Mouse (Mus musculus): ENCODE data around the gene Lipa. TPM values are rescaled to one million over a fixed set of nuclear protein-coding genes. Genes with fewer than 3 reads are reported as not detected.

Lipa gene
- polyA plus RNA-seq, 1 experiment, result 240 TPM

DNA sequence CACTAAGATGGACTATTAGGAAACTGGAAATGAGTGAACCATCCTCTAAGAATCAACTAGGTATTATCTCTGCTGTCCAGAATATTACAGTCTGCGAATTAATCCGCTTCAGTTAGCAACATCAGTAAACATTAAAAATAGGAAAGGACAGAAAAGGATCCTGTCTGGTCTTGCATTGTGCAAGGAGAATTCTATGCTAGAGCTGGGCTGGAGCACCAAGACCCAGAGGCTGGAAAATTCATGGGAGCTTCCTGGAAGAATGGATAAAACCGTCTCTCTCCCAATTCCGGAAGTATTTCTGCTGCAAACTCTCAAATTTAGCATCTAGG, 22.9 kb upstream of the Lipa start:
- Histone ChIP-seq H3K36me3 (ENCODE audit: control insufficient read depth, insufficient read depth, low read length) (no peaks in the 10 kb centered on the region; the same call in 1 of the 2 replicates), H3K27me3 (replicated peaks; ENCODE audit: control insufficient read depth, insufficient read depth, low read length) (no peaks in the 10 kb centered on the region), H3K4me1 (ENCODE audit: control insufficient read depth, insufficient read depth, low read length) (peaks cover 6% of the 10 kb centered on the region; the same call in 1 of the 2 replicates), H3K27ac (ENCODE audit: insufficient read depth, low read depth, low read length) (peak overlapping the region; percentile 63; the same call in 1 of the 2 replicates), H3K4me3 (ENCODE audit: insufficient read depth, low read depth, low read length) (no peak overlapping the region)
- no peak for DNase-seq
- WGBS, result 28% methylated on average over 4 of the region's 4 CpGs
- no peak for TF ChIP-seq POLR2A (IDR thresholded peaks at IDR 0.05; ENCODE audit: low read depth, low read length)
- no peak for TF ChIP-seq CTCF (conservative IDR thresholded peaks at IDR 0.05; ENCODE audit: insufficient read depth, insufficient read length, low read depth, low read length)

DNA sequence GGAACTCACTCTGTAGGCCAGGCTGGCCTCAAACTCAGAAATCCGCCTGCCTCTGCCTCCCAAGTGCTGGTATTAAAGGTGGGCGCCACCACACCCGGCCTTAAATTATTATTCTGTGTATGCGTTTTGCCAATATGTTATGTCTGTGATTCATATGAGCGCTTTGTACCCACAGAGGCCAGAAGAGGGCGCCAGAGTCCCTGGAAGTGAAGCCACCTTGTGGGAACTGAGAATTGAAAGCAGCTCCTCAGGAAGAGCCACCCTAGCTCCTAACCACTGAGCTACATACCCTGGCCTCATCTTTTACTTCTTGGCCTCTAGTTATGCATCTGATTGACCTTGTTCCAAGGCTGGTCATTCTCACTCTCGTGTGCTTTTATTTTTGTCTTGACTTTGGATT, 20.7 kb upstream of the Lipa start:
- TF ChIP-seq CTCF (conservative IDR thresholded peaks at IDR 0.05; ENCODE audit: insufficient read depth, insufficient read length, low read depth, low read length) (peak; percentile 89), POLR2A (IDR thresholded peaks at IDR 0.05; ENCODE audit: low read depth, low read length) (no peak)
- no peaks in the 10 kb centered on the region for H3K27me3 ChIP-seq (replicated peaks; ENCODE audit: control insufficient read depth, insufficient read depth, low read length)
- peak; percentile 88 for DNase-seq
- no peak overlapping the region for H3K27ac ChIP-seq (ENCODE audit: insufficient read depth, low read depth, low read length)
- no peak overlapping the region for H3K4me3 ChIP-seq (ENCODE audit: insufficient read depth, low read depth, low read length)
- H3K36me3 ChIP-seq (ENCODE audit: control insufficient read depth, insufficient read depth, low read length), result no peaks in the 10 kb centered on the region
- peaks cover 6% of the 10 kb centered on the region; the same call in 1 of the 2 replicates for H3K4me1 ChIP-seq (ENCODE audit: control insufficient read depth, insufficient read depth, low read length)
- 19% methylated on average over 7 of the region's 7 CpGs for WGBS

DNA sequence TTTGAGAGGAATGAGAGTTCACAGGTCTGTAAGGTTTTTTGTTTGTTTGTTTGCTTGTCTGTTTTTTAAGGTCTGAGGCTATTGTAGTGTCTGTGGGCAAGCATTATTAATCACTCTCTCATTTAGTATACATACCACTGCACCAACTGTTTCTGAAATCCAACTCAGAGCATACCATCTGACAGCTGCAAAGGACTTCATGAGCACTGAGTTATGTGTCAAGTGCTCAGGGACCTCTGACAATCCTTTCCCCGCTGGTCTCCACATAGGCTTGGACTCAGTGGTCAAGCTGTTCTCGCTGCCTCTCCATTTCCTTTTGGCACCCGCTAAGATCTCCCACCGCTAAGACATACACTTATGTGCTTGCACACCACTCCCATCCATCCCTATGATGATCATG, 18.9 kb upstream of the Lipa start:
- 96% methylated on average over 4 of the region's 4 CpGs for WGBS
- H3K4me1 ChIP-seq (ENCODE audit: control insufficient read depth, insufficient read depth, low read length), result no peaks in the 10 kb centered on the region
- no peaks in the 10 kb centered on the region for H3K36me3 ChIP-seq (ENCODE audit: control insufficient read depth, insufficient read depth, low read length)
- H3K27me3 ChIP-seq (replicated peaks; ENCODE audit: control insufficient read depth, insufficient read depth, low read length), result no peaks in the 10 kb centered on the region
- H3K4me3 ChIP-seq (ENCODE audit: insufficient read depth, low read depth, low read length), result no peak overlapping the region
- no peak for DNase-seq
- TF ChIP-seq POLR2A (IDR thresholded peaks at IDR 0.05; ENCODE audit: low read depth, low read length), result no peak
- TF ChIP-seq CTCF (conservative IDR thresholded peaks at IDR 0.05; ENCODE audit: insufficient read depth, insufficient read length, low read depth, low read length), result no peak
- H3K27ac ChIP-seq (ENCODE audit: insufficient read depth, low read depth, low read length), result no peak overlapping the region

DNA sequence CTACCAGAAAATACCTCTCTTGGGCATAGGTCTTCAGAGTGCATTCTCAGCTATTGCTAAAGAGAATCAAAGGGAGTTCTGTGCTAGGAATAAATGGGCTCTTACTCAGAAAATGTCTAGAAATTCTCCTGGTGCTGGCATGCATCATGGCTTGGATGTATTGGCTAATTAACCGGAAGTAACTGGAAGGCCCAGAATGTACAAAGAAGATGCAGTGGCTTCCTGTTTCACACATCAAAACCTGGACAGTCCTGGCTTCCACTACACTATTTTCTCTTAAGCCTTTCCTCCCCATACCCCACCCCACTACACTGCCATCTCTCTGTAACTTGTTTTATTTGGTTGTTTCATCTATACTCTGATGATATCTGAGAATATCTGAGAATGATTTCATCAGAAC, 12.1 kb upstream of the Lipa start:
- H3K27ac ChIP-seq (ENCODE audit: insufficient read depth, low read depth, low read length), result no peak overlapping the region
- no peak for DNase-seq
- no peaks in the 10 kb centered on the region for H3K27me3 ChIP-seq (replicated peaks; ENCODE audit: control insufficient read depth, insufficient read depth, low read length)
- TF ChIP-seq POLR2A (IDR thresholded peaks at IDR 0.05; ENCODE audit: low read depth, low read length), result no peak
- TF ChIP-seq CTCF (conservative IDR thresholded peaks at IDR 0.05; ENCODE audit: insufficient read depth, insufficient read length, low read depth, low read length), result no peak
- WGBS, result 75% methylated on average over 1 of the region's 1 CpGs
- no peaks in the 10 kb centered on the region for H3K36me3 ChIP-seq (ENCODE audit: control insufficient read depth, insufficient read depth, low read length)
- H3K4me1 ChIP-seq (ENCODE audit: control insufficient read depth, insufficient read depth, low read length), result no peaks in the 10 kb centered on the region
- no peak overlapping the region for H3K4me3 ChIP-seq (ENCODE audit: insufficient read depth, low read depth, low read length)

DNA sequence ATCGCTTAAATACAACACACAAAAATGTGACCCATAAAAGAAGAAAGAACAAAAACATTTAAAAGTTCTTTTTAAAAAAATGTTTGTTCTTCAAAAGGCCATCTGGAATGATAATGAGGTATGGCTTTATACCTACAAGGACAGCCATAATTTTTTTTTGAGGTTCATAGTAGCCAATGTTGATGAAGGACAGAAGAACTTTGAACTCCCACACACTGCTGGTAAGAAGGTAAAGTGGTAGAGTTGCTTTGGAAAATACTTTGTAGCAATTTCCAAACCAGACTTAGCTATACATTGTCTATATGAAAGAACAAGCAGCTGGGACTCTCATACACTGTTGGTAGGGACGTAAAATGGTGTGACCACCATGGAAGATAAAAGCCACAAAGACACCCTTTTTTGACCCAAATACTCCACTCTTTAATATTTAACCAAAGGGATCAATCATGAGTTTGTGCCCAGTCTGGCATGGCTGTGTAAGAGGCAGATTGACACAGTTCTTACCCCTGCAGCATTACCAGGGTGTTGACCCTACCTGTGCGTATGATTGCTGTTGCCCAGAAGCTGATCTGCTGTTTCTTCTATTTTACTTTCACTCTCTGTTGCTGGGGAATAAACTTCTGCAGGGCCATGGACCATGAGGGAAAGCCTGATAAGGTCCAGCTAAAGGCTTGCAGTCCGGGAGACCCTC, 4.9 kb upstream of the Lipa start:
- TF ChIP-seq POLR2A (IDR thresholded peaks at IDR 0.05; ENCODE audit: low read depth, low read length) (no peak), CTCF (conservative IDR thresholded peaks at IDR 0.05; ENCODE audit: insufficient read depth, insufficient read length, low read depth, low read length) (no peak)
- WGBS, result 87% methylated on average over 4 of the region's 4 CpGs

DNA sequence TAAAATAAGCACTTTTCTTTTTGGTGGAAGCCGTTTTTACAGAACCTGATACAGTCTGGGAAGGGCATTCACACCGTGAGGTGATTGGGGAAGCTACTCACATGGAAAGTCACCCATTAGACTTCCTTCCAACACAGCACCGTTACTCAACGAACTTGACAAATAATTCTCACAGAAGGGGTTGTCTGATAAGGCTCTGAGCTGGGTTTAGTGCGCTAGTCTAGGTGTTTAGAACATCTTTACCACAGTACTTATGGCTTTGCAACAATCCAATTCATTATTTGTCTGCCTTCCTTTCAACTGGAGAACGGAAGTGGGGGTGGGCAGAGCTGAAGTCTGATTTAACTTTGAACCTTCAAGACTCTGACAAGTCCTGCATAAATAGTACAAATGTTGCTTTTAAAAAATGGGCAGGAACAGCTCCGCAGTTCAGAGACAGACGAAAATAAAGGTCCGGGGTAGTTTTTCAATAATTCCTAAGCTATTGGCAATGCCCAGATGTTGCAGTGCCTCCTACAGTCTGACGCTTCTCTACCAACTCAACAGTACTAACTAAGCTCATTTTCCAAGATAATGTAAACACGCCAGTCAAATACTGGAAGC, 852 bp downstream of the Lipa start:
- H3K4me3 ChIP-seq (ENCODE audit: insufficient read depth, low read depth, low read length), result peak overlapping the region; percentile 83
- peak; percentile 62 for DNase-seq
- peaks cover 5% of the 10 kb centered on the region; the same call in 1 of the 2 replicates for H3K4me1 ChIP-seq (ENCODE audit: control insufficient read depth, insufficient read depth, low read length)
- no peaks in the 10 kb centered on the region; the same call in 1 of the 2 replicates for H3K36me3 ChIP-seq (ENCODE audit: control insufficient read depth, insufficient read depth, low read length)
- no peak for TF ChIP-seq CTCF (conservative IDR thresholded peaks at IDR 0.05; ENCODE audit: insufficient read depth, insufficient read length, low read depth, low read length)
- TF ChIP-seq POLR2A (IDR thresholded peaks at IDR 0.05; ENCODE audit: low read depth, low read length), result no peak
- H3K27ac ChIP-seq (ENCODE audit: insufficient read depth, low read depth, low read length), result peak overlapping the region; percentile 84
- 11% methylated on average over 11 of the region's 11 CpGs for WGBS
- no peaks in the 10 kb centered on the region for H3K27me3 ChIP-seq (replicated peaks; ENCODE audit: control insufficient read depth, insufficient read depth, low read length)

More for the DNA sequence above, 4.9 kb upstream of the Lipa start:
- H3K4me3 ChIP-seq (ENCODE audit: insufficient read depth, low read depth, low read length), result no peak overlapping the region
- H3K4me1 ChIP-seq (ENCODE audit: control insufficient read depth, insufficient read depth, low read length), result 0 out of 2 replicates have a peak, but pooled peaks cover 3% of the 10 kb centered on the region
- no peaks in the 10 kb centered on the region for H3K36me3 ChIP-seq (ENCODE audit: control insufficient read depth, insufficient read depth, low read length)
- H3K27ac ChIP-seq (ENCODE audit: insufficient read depth, low read depth, low read length), result no peak overlapping the region
- DNase-seq, result no peak
- H3K27me3 ChIP-seq (replicated peaks; ENCODE audit: control insufficient read depth, insufficient read depth, low read length), result no peaks in the 10 kb centered on the region

DNA sequence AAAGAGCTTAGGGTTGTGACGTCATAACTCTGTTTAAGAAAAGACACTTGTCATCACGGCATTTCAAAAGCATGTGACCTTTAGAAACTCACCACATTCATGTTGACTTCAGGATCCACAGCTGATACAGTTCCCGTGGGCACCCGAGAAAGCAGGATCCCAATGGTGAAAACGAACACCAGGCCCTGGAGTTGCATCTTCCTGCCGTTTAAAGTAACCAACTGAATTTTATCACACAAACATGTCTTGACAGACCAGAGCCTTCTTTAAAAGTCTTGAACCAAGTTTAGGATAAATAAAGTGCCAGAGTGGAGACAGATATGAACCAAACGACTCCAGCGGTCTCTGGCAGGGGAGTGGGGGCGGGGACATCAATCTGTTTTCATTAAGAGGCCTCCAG, 2.6 kb downstream of the Lipa start:
- DNase-seq, result no peak
- H3K27ac ChIP-seq (ENCODE audit: insufficient read depth, low read depth, low read length), result peak overlapping the region; percentile 64
- WGBS, result 53% methylated on average over 9 of the region's 9 CpGs

More for the DNA sequence above, 2.6 kb downstream of the Lipa start:
- Histone ChIP-seq H3K36me3 (ENCODE audit: control insufficient read depth, insufficient read depth, low read length) (no peaks in the 10 kb centered on the region; the same call in 1 of the 2 replicates), H3K4me3 (ENCODE audit: insufficient read depth, low read depth, low read length) (peak overlapping the region; percentile 31), H3K27me3 (replicated peaks; ENCODE audit: control insufficient read depth, insufficient read depth, low read length) (no peaks in the 10 kb centered on the region), H3K4me1 (ENCODE audit: control insufficient read depth, insufficient read depth, low read length) (peaks cover 12% of the 10 kb centered on the region; the same call in 1 of the 2 replicates)
- TF ChIP-seq POLR2A (IDR thresholded peaks at IDR 0.05; ENCODE audit: low read depth, low read length) (no peak), CTCF (conservative IDR thresholded peaks at IDR 0.05; ENCODE audit: insufficient read depth, insufficient read length, low read depth, low read length) (no peak)

Measured in kidney, adult 2 months (tissue).